Comparison of ENCODE assay signal across 8 mouse cellular contexts in genomic region chr14:67608262-67608661, GRCm38 (mm10).
DNase-seq lines count a peak whose midpoint lies in the region; ATAC-seq and TF ChIP-seq lines count a peak whose summit lies in the region.

No protein-coding gene starts in this region.

- H3K9ac ChIP-seq in intestine, embryonic 14.5 days (ENCODE audit: low read length) = no peak overlapping the region
- no peak overlapping the region for H3K9ac ChIP-seq in liver, embryonic 16.5 days (ENCODE audit: low read depth, low read length)

- no peak overlapping the region for H3K27ac ChIP-seq in testis, adult 2 months (ENCODE audit: control insufficient read depth, insufficient read depth, low read depth, low read length)
- peak overlapping the region; percentile 6; the same call in 1 of the 2 replicates for H3K27ac ChIP-seq in intestine, embryonic 14.5 days (ENCODE audit: low read depth)
- no peak overlapping the region for H3K27ac ChIP-seq in liver, embryonic 16.5 days (ENCODE audit: low read length)
- H3K27ac ChIP-seq in small intestine, adult 2 months (ENCODE audit: insufficient read depth, low read depth, low read length) = no peak overlapping the region

- no peaks in the 10 kb centered on the region for H3K27me3 ChIP-seq in testis, adult 2 months (ENCODE audit: control insufficient read depth, insufficient read depth, low read length)
- peaks cover 7% of the 10 kb centered on the region; the same call in 1 of the 2 replicates for H3K27me3 ChIP-seq in intestine, embryonic 14.5 days (replicated peaks; ENCODE audit: control insufficient read depth, insufficient read depth, low read length)
- no peaks in the 10 kb centered on the region for H3K27me3 ChIP-seq in liver, embryonic 16.5 days (ENCODE audit: control insufficient read depth, insufficient read depth, low read depth, low read length)
- H3K27me3 ChIP-seq in small intestine, adult 2 months (ENCODE audit: control insufficient read depth, insufficient read depth, low read length) = 0 out of 2 replicates have a peak, but pooled peaks cover 2% of the 10 kb centered on the region

- WGBS in intestine, embryonic 14.5 days = 21% methylated on average over 20 of the region's 20 CpGs
- 13% methylated on average over 20 of the region's 20 CpGs for WGBS in liver, embryonic 16.5 days (ENCODE audit: insufficient replicate concordance)
- WGBS in small intestine, adult 2 months = 25% methylated on average over 20 of the region's 20 CpGs

- no peak for TF ChIP-seq CTCF in testis, adult 2 months (IDR thresholded peaks at IDR 0.05; ENCODE audit: control insufficient read depth, insufficient read depth, insufficient replicate concordance, low read depth, low read length)
- no peak for TF ChIP-seq CTCF in small intestine, adult 2 months (IDR thresholded peaks at IDR 0.05; ENCODE audit: extremely low read depth, insufficient read length, insufficient replicate concordance, low read depth, low read length)

- peak overlapping the region; percentile 39; the same call in 1 of the 2 replicates for H3K4me3 ChIP-seq in testis, adult 2 months (ENCODE audit: control insufficient read depth, low read depth, low read length)
- H3K4me3 ChIP-seq in intestine, embryonic 14.5 days (ENCODE audit: low read depth, low read length) = peak overlapping the region; percentile 11; the same call in 1 of the 2 replicates
- no peak overlapping the region for H3K4me3 ChIP-seq in liver, embryonic 16.5 days (ENCODE audit: low read depth, low read length)
- H3K4me3 ChIP-seq in small intestine, adult 2 months (ENCODE audit: low read depth, low read length) = peak overlapping the region; percentile 2

- ATAC-seq in intestine, embryonic 14.5 days (replicated peaks; ENCODE audit: low FRiP score, low TSS enrichment, low read depth) = 0 out of 2 replicates have a peak, but pooled peaks have one; percentile 62
- ATAC-seq in liver, embryonic 16.5 days (ENCODE audit: low read depth) = peak; percentile 62

- no peak for TF ChIP-seq POLR2A in testis, adult 2 months (IDR thresholded peaks at IDR 0.05; ENCODE audit: control insufficient read depth, low read depth, low read length)
- TF ChIP-seq POLR2A in small intestine, adult 2 months (IDR thresholded peaks at IDR 0.05; ENCODE audit: low read depth, low read length) = no peak

- H3K4me1 ChIP-seq in testis, adult 2 months (ENCODE audit: control insufficient read depth, insufficient read depth, low read length) = no peaks in the 10 kb centered on the region; the same call in 1 of the 2 replicates
- peaks cover 21% of the 10 kb centered on the region; the same call in 1 of the 2 replicates for H3K4me1 ChIP-seq in intestine, embryonic 14.5 days (replicated peaks; ENCODE audit: control insufficient read depth, insufficient read depth, low read length)
- no peaks in the 10 kb centered on the region for H3K4me1 ChIP-seq in liver, embryonic 16.5 days (ENCODE audit: control insufficient read depth, low read depth, low read length)
- no peaks in the 10 kb centered on the region for H3K4me1 ChIP-seq in small intestine, adult 2 months (ENCODE audit: control insufficient read depth, insufficient read depth, insufficient read length, low read length)

- DNase-seq in testis, postnatal 14 days (ENCODE audit: low spot score) = no peak
- DNase-seq in intestine, embryonic 14.5 days (ENCODE audit: low spot score) = peak; percentile 66
- no peak for DNase-seq in thymus, postnatal 4 days
- DNase-seq in left cerebral cortex, adult 8-10 months (ENCODE audit: low spot score in 2 of 2) = no peak
- no peak for DNase-seq in T-cell, adult 2 months (ENCODE audit: low spot score)

- H3K4me2 ChIP-seq in intestine, embryonic 14.5 days (ENCODE audit: low read length) = peak overlapping the region; percentile 43
- H3K4me2 ChIP-seq in liver, embryonic 16.5 days (ENCODE audit: low read depth, low read length) = peak overlapping the region; percentile 32

- H3K36me3 ChIP-seq in testis, adult 2 months (ENCODE audit: control insufficient read depth, insufficient read depth, low read length) = no peaks in the 10 kb centered on the region
- H3K36me3 ChIP-seq in intestine, embryonic 14.5 days (ENCODE audit: control insufficient read depth, insufficient read depth, low read length) = no peaks in the 10 kb centered on the region
- H3K36me3 ChIP-seq in liver, embryonic 16.5 days (ENCODE audit: control insufficient read depth, insufficient read depth) = no peaks in the 10 kb centered on the region
- no peaks in the 10 kb centered on the region for H3K36me3 ChIP-seq in small intestine, adult 2 months (ENCODE audit: control insufficient read depth, insufficient read depth, low read length)

- no peaks in the 10 kb centered on the region for H3K9me3 ChIP-seq in intestine, embryonic 14.5 days (ENCODE audit: control insufficient read depth, low read length)
- H3K9me3 ChIP-seq in liver, embryonic 16.5 days (replicated peaks; ENCODE audit: control insufficient read depth, low read length) = no peaks in the 10 kb centered on the region
